Mouse (Mus musculus): ENCODE data around the gene Kcnb1.

The Kcnb1 gene

DNA sequence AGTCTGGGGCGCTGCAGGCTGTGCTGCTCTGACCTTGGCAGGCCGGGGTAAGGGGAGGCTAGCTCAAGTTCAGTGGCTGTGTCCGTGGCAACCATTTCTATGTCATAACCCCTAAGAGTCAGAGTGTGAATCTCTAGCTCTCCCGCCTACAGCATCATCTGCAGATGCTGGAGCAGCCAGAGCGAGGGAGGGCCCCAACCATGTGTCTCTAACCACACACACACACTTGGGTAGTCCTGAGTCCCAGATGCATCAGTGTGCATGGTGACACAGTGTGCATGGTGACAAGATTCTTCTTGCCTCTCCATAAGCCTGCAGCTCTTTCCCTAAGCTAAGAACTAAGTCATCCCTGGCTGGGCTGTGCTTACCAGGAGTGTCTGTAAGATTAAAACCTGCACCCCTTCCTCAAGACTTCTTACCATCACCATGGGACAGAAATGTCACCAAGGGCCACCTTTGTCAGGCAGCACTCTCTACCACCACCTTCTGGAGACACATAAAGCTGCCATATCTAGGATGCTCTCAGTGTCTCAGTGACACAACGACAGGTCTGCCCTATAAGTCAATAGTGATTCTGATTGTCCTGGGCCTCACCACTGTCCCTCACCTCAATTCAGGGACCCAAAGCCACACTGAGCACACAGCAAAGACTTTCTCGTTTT is 13.7 kb upstream of the Kcnb1 start:
- no peak for DNase-seq

- DNase-seq = no peak
Observed at GRCm38 (mm10) chr2:167201463-167202291, 11.7 kb upstream of the Kcnb1 start.

- no peak for DNase-seq
Observed at GRCm38 (mm10) chr2:167198660-167199427, 8.9 kb upstream of the Kcnb1 start.

- DNase-seq = no peak
Observed at GRCm38 (mm10) chr2:167193361-167193760, 3.4 kb upstream of the Kcnb1 start.

GRCm38 (mm10) chr2:167189291-167190075 is 472 bp downstream of the Kcnb1 start:
- peak; percentile 50 for DNase-seq

- peak; percentile 92 for DNase-seq
Observed at GRCm38 (mm10) chr2:167188315-167189207, 1.4 kb downstream of the Kcnb1 start.

DNA sequence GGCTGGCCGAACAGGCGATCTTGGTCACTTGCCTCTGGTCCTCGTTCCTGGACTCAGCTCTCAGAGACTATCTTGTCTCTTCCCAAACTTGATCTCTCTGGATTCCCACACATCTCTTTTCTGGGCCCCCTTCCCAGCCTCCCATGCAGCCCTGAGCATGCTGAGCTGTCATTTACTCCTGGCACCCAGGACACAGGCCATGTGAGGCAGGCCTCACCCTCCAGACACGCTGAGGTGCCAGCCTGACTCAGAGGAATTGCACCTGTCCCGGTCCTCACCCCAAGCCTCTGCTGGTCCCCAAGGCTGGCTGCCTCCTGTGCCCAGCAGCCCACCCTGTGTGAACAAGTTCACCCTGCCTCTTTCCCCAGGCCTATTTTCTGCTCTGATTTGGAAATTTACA is 2.8 kb downstream of the Kcnb1 start:
- no peak for DNase-seq

DNA sequence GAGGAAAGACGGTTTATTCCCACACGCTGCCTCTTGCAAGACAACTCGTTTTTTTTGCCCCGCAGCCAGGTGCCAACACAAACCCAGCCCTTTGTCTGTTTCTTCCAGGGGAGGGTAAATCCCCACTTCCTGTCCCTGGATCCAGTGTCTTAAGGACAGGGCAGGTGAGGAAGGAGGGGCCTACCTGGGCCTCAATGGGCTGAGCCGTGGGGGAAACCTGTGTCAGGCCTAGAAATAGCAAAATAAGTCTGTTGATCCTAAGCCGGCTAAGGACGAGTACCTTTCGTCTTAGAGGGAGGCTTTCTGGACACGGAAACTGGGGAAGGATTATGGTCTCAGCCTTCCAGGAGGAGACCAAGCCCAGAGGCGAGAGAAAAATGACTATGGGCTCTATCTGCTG is 3.4 kb downstream of the Kcnb1 start:
- no peak for DNase-seq

GRCm38 (mm10) chr2:167186003-167186402 is 4.0 kb downstream of the Kcnb1 start:
- no peak for DNase-seq

DNA sequence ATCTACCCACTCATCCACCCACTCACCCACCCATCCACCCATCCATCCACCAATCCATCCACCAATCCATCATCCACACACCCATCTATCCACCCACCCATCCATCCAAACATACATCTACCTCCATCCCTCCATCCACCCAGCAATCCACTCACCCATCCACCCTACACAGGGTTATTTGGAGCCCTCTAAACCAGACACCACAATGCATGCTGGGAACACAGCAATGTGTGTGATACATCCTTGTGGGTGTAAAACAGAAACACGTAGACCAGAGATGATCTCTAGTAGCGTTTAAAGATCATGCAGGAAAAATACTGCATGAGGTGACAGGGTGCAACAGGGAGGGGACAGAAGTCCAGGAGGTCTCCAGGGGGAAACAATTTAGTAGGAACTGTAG is 4.5 kb downstream of the Kcnb1 start:
- no peak for DNase-seq

DNA sequence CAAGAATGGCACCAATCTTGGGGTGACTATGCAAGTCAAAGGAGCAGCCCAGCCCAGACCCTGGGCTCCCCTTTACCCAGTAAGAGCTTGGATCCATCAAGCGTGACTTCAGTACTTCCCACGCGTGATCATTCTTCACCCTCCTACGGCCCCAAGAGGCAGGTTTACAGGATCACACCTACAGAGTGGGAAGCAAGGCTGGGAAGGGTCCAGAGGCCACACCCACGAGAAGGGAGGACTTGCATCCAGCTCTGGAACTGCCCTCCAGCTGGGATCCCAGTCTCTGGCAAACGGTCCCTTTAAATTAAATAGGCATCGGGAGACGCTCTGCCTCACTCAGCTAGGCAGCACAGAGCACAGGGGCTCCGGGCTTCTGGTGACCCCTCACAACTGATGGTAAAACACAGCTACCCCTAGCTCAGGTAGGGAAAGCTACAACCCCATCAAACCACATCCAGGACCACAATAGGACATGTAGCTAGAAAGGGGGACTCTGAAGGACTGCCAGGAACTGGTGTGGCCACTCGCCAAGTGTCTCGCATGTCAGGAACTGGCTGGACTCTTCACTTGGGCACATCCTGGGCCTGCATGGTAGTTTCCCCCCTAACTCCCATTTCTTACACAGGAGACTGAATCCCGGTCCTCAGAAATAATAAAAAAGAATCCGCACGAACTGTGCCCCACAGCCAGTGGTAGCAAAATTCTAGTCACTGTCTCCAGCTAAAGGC is 8.1 kb downstream of the Kcnb1 start:
- no peak for DNase-seq

GRCm38 (mm10) chr2:167181096-167181495 is 8.9 kb downstream of the Kcnb1 start:
- no peak for DNase-seq

- no peak for DNase-seq
Observed at GRCm38 (mm10) chr2:167179301-167179700, 10.7 kb downstream of the Kcnb1 start.

DNA sequence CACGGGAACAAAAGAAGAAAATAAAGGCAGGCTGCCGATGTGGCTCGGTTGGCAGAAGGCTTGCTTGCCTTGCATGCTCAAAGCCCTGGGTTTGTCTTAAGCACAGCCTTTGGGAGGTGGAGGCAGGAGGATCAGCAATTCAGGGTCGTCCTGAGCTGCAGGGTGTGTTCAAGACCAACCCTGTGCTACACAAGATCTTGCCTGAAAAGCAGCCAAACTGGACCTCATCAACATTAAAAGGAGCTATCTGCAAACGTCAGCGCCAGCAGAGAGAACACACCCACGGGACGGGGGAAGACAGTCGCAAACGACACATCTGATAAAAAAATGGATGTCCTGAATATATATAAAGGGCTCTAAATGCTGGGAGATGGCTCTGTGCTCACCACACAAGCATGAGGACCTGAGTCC is 12.7 kb downstream of the Kcnb1 start:
- DNase-seq = no peak

GRCm38 (mm10) chr2:167175284-167175683 is 14.7 kb downstream of the Kcnb1 start:
- DNase-seq = peak; percentile 17

- DNase-seq = peak; percentile 65
Observed at GRCm38 (mm10) chr2:167173051-167173875, 16.7 kb downstream of the Kcnb1 start.

- peak; percentile 81 for DNase-seq
Observed at GRCm38 (mm10) chr2:167167515-167168212, 22.3 kb downstream of the Kcnb1 start.

- no peak for DNase-seq
Observed at GRCm38 (mm10) chr2:167163600-167163999, 26.4 kb downstream of the Kcnb1 start.

DNA sequence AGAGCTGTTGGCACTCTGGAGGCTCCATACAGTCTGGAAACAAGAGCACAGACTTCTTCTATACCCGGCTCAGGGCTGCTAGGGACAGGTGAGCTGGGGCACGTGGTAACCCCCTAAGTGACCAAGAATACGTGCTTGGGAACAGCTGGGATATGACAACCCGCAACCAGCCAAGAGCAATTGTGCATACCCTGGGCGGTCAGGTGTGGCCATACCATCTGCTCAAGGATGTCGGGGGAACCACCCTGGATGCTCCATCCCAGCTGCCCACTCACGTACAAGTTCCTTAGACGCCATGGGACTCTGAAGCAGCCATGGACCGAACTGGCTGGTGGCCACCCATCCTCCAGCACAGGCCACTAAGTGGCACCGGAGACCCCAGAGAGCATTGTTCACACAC is 26.8 kb downstream of the Kcnb1 start:
- DNase-seq = no peak
